Mouse (Mus musculus) embryo, embryonic 11.5 days (tissue): Measurements from ENCODE around the gene Gdf1.

ENCODE experiments used
- DNase-seq: peaks from one replicate; pipeline ENCODE4 v3.0.0-alpha.2; 2012; ENCODE audit warnings: low read depth, low spot score

Gene Gdf1

DNA sequence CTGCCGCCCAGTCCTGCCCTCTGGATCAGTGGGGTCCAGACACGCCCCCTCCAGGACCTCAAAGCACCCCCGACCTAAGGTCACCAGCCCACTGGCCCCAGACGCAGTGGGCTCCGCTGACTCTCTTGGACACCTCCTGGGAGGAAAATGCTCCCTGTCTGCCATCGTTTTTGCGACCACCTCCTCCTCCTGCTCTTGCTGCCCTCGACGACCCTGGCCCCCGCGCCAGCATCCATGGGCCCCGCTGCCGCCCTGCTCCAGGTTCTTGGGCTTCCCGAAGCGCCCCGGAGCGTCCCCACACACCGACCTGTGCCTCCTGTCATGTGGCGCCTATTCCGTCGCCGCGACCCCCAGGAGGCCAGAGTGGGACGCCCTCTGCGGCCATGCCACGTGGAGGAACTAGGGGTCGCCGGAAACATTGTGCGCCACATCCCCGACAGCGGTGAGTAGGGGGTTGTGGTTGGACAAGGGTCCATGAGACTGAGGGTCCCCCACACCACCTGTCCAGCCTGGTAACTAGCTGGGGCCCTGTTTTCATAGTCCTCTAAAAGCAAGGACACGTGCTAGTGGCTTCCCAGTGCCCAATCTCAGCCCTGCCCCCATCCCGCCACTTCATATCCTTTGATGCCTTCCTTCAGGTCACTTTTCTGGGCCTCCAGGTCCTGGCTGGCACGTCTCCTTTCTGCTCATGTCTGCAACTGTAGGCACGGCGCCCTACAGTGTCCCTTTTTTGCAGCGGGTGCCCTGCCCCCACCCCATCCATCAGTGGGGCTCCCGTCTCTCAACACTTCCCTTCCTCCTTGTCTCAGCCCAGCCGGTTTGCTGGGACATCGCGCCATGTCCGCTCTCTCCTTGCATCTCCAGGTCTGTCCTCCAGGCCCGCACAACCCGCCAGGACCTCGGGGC lies 471 bp downstream of the Gdf1 start:
- DNase-seq, result no peak

DNA sequence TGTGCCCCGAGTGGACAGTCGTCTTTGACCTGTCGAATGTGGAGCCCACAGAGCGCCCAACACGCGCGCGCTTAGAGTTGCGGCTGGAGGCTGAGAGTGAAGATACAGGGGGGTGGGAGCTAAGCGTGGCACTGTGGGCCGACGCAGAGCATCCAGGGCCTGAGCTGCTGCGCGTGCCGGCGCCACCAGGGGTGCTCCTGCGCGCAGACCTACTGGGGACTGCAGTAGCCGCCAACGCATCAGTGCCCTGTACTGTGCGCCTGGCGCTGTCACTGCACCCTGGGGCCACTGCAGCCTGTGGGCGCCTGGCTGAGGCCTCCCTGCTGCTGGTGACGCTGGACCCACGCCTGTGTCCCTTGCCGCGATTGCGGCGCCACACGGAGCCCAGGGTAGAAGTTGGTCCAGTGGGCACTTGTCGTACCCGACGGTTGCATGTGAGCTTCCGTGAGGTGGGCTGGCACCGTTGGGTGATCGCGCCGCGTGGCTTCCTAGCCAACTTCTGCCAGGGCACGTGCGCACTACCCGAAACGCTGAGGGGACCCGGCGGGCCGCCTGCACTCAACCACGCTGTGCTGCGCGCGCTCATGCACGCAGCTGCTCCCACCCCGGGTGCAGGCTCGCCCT lies 1.2 kb downstream of the Gdf1 start:
- no peak for DNase-seq

DNA sequence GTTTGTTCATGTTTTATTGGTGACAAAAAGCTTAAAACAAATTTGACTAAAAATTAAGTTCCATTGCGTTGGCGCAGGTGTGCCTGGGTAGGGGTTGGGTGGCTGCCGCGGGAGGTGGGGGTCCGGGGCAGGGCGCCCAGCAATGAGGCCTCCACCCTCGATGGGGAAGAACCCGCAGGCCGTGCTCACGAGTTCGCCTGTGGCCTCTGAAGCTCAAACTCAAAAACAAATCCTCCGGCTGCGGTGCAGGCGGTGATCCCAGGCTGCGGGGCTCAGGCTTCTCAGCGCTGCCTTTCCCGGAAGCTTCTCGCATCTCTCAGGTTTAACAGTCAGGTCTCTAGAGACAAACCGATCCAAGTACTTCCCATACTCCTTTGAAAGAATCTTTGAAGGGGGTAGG lies 1.9 kb downstream of the Gdf1 start:
- no peak for DNase-seq

DNA sequence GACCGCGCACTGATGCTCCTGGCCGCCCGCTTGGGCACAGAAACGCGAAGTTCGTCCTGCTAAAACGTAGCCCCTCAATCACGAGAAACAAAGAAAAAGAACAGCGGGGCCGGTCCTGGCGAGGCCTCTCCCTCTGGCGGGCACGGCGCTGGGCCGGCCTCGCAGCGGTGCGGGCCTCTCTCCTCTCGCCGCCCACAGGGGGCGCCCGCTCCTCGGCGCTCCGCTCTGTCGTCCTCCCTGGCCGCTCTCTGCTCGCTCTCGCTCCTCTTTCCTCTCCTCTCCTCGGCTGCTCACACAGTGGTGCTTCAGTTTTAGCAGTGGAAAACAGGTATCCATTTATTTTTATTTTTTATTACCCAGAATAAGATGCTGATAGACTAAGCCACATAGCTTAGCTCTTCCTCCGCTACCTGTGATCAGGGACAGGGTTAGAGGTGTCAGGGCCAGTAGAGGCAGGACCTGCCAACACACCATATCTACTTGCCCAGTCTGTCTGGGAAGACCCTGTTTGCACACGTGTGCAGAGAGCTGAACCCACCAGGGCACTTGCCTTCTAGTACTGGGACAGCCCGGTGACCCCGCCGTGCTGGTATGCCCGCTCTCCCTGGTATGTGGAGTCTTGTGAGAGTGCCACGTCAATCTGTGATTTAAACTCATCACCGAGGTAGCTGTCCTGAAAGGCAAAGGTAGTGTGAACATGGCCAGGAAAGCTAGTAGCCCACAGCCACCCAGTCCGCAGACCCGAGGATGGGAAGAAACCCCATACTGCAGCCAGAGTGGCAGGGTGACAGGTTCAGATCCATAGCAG lies 2.7 kb downstream of the Gdf1 start:
- DNase-seq, result peak; percentile 67

DNA sequence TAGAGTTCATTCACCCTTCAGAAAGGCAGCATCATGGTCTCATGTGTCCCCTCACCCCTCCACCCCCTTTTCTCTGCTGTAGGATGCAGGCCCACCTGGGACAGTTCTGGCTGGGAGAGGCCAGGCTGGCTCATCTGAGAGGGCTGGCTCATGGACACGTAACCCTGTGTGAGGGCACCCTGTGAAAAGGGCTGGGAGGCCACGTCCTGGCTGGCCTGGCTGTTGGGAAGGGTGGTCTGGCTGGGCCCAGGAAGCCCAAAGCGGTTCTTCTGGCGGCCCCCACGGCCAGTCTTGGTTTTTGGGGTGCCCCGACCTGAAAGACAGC lies 3.2 kb downstream of the Gdf1 start:
- no peak for DNase-seq

DNA sequence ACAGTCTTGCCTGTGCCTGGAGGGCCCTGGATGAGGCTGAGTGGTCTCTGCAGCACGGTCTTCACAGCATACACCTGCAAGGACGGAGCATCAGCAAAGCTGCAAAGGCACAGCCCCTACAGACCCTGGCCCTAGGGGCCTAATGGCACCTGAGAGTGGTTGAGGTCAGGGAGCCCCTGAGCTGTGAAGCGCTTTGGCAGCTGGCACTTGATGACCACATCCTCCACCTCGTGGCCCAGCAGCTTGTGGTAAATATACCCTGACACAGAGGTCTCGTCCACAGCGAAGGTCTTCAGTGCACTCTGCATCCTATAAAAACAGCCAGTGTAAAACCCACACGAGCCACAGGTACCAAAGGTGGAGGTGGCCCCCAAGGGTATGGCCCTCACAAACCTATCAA lies 9.3 kb downstream of the Gdf1 start:
- DNase-seq, result no peak

DNA sequence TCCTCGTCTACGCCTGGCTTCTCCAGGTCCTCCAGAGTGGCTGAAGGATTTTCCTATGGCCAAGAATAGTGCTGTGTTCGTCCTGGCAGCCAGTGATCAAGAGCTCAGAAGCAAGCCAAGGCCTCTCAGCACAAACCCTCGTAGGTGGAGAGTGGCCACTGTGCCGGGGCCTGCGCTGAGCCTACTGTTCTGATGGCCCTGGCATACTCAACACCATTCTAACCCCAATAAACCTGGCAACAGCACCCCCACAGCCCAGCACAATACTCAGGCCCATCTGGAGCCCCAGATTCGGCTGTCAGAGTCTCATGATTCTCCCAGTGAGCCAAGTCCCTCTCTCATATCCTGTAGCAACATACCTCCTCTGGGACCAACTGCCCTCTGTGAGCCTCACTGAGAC lies 11.0 kb downstream of the Gdf1 start:
- DNase-seq, result no peak

DNA sequence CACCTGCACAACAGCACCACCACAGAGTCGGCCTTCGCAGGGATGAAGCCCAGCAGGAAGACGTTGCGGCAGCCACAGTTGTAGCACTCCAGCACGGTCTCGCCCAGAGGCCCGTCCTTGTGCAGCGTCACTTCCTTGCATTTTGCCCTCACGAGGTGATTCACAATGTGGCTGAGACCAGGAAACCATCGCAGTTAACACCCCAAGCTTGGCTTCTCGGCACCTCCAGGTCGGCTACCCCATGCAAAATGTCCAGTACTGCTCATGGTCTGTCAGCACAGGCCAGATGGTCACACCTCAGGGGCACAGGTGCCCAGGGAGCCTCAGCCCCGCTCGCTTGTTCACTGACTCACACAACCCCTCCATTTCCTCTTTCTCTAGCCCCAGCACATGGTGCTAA lies 12.4 kb downstream of the Gdf1 start:
- DNase-seq, result no peak

DNA sequence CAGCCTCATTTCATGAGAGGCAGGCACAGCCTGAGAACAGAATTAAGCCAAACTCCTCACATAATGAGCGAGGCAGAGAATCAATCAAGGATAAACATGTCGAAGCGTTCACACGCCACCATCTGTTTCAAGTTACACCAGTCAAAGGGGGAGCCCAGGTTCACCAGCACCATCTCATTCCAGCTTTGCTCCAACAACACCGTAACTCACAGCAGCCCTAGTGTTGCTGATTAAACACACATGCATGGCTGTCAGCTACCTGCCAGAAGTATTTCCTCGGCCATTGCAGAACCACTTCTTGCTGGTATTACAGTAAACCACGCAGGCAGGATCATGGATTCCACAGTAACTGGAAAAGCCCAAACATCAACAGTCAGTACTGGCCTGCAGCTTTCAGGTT lies 13.5 kb downstream of the Gdf1 start:
- DNase-seq, result no peak

DNA sequence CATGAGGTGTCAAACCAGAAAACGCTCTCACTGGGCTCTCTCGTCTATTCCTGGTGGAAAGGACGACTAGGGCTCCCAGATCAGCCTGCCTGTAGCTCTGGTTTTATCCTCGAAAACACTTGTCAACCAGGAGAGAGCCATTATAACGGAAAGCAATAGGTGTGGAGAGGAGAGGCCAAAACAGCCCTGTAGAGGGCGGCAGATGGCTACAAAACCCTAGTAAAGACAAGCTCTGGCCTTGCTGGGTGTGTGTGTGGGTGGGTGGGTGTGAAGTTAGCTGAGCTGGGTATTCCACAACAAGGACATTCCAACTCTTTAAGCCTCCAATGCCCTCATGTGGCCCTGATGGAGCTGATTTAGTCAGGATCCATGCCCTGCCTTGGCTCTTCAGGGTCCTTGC lies 14.1 kb downstream of the Gdf1 start:
- DNase-seq, result no peak

DNA sequence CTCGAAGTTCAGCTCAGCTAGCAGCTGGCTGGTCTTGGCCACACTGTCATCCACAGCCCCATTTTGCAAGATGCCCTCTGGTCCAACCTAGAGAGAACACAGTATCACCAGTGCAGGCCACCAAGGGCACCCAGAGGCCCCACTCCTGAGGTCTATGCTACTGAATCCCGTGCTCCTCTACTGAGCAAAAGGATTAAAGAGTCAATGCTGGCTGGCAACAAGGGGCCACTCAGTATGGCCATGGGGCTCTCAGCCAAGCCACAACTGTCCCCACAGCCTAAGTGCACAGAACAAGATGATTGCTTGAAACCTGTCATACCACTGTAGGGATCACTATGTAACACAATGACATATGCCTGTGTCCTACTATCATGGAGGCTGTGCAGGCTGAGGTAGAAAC lies 14.7 kb downstream of the Gdf1 start:
- no peak for DNase-seq

DNA sequence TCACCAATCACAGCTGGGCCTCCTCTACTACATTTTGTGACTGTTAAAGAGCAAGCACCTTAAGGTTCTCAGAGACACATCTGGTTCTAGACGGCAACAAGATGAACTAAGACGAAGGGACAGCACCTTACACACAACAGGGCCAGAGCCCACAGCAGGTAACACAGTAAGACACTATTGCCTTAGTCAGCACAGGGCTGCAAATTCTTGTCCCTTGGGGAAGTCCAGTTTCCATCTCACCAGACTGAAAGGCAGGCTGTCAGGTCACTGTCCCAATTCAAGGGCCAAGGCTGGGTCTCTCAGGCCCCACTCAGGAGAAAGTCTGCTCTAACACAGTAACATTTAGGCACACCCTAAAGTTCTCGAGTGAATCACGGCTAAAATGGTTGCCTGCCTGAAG lies 17.8 kb downstream of the Gdf1 start:
- DNase-seq, result no peak

DNA sequence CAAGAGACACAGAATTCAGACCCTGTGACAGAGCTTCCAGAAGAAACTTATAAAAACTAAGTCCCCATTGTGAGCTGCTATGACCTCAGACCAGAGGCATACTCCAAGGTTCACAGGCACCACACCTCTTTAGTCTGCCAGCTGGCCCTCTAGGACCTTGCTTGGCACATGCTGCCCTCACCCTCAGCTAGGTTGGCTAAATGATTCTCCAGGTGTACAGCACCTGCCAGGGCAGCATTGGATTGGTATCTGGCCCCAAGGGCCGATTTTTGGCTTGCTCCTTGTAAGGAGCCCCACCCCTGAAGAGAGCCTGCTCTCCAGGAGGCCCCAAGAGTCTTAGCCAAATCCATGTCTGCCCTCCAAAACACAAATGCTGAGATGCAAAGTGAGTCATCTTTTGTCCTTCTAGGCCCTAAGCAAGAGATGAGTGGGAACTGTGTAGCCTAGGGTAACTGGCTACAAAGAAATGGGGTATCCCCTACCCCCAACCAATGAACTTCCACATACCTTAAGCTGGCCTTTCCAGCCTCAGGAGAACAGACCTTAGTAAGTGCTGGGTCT lies 18.3 kb downstream of the Gdf1 start:
- DNase-seq, result no peak

DNA sequence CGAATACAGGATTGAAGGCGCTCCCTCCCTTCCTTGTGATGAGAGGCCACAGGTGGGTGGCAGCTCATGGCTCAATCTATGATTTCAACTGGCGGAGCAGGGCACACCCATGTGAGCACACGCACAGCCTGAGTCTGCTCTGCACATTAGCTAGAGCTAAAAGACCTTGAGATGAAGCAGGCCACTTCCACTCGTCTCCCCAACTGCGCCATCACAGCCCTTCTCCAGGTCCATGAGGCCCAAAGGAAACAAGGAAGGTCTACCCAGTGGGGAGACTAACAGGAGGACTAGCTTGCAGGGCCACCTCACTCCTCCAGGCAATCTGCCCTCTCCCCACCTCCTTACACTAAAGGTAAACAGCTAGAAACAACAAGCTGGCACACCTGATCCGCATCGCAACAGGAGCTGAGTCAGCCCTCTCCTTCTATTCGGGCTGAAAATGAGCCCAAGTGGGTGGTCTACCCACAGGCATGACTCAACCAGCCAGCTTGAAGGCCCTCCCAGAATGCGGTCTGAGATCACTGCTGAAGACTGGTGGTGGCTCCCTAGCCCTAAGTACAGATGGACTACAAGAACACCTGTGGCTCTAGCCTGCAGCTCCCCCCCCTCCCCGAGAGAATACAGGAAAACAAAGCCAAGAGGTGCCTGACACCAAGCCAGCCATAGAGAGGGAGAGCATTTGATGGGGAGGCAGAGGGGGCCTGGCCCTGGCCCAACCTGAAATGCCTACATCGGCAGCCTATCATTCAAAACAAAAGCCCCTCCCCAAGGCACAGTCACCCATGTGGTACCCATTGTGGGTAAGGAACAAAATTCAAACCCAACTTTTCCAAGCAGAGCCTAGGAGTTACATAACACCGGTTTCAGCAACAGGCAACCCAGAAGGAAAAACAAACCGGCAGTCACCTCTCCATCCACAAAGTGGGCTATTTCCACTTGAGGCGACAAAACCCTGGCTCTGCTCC lies 21.7 kb downstream of the Gdf1 start:
- DNase-seq, result no peak

DNA sequence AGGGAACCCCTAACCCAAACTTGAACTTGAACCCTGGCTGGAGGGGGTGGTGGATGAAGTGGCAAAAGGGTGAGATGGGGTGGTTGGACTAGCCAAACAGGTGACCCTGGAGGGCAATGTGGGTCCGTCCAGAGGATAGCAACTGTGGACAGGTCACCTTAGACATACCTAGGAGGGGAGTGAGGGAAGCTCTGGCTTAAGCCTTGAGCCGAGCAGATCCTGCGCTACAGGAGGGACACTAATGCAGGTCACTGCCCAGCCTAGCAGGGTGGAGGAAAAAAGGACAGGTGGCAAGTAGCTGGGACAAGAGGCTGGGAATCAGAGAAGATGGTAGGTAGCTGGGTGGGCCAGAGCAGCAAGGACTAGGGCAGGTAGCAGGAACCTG lies 22.4 kb downstream of the Gdf1 start:
- no peak for DNase-seq

DNA sequence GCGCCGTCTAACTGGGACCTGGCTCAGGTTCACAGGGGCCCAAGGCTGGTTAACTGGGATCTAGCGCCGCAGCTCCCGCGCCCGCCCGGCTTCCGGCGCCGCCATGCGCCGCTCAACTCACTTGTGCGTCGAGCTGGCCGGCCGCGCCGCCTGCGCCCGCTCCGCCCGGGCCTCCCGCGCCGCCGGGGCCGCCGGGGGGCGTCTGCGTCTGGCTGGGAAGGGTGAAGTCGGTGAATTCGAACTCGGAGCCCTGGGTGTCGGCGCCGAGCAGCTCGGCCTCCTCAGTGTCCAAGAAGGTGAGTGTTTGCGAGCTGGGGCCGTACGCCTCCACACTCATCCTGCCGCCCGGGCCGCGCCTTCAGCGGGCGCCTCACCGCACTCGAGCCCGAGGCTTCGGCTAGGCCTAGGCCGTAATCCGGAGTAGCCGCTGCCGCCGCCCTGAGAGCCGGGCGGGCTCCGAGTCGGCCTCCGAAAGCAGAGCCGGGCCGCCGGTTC lies 23.1 kb downstream of the Gdf1 start:
- no peak for DNase-seq

DNA sequence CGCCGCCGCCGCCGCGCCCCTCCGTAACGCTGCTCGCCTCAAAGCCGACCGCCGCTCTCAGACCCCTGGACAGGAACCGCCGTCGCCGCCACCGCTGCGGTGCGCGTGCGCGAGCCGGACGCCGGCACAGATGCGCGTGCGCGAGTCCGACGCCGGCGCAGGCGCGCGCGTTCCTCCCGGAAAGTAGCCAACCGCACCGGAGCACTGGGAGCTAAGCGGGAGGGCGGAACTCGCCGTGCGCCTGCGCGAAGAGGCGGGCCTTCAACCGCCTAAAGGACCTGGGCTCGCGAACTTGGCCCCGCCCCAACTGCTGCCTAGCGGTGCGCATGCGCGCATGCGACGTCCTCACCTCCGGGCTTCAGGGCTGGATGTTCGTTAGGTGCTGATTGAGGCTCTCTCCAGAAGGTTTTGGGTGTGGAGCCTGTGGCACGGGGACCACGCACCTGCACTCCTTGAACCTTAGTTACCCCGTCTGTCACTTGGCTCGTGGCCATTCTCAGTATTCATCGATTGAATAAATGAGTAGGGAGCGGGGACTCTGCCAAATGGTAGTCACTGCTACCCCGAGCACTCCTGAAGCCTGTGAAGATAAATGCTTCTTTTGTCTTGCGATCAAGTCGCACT lies 23.7 kb downstream of the Gdf1 start, which contains the start of gene Upf1:
Upf1 (minus strand) TSS at position 85 of the 624 bp plus-strand sequence.
- DNase-seq, result peak; percentile 99

DNA sequence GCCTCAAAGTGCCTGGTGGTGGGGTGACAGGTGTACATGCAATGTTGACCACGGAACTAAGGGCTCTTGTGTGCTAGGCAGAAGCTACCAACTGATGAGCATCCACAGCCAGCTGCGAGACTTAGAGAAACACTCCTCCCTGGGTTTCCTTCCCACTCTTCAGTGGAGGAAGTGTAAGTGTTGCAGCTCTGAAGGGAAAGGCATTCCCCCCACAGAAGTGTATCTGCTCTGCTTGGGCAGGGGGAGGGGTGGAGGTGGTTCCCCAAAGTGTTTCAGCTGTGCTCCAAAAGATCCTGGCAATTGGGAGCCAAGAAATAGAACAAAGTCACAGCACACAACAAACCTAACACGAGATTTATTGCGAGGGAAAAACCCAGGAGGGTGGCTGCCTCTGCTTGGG lies 24.4 kb downstream of the Gdf1 start:
- DNase-seq, result no peak

DNA sequence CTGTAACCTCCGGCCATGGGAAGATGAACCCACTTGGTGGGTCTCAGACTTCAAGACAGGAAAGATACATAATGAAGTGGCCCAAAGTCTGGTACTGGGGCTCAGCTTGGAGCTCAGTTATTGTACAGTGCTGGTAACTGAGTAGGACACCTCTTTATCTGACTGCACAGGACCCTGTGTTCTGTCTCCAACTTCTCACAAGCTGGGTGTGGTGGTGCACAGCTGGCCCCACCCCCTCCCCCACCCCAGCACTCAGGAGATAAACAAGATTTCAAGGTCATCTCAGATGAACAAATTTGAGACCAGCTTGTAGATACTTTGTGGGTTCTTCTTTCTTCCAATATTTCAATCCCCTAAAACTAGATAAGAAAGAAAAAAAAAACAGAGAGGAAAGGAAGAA lies 26.5 kb downstream of the Gdf1 start:
- DNase-seq, result no peak

DNA sequence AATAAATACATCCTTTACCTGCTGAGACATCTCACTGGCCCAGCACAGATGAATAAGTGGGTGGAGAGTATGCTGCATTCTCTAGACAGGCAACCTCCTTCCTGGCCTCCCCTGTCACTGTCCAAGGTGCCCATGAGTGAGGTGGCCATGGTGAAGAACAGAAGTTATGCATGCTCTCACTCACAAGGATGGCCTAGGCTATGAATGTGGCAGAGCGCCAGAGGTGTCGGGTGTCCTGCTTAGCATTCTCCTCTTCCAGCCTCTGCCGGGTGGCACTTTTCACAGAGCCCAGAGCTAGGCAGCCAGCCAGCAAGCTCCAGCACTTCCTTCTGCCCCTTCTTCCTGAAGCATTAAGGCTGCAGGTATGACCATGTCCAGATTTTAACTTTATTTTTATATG lies 29.8 kb downstream of the Gdf1 start:
- DNase-seq, result no peak
